Mouse (Mus musculus) heart, embryonic 13.5 days (tissue): Measurements from ENCODE around the gene 4930426L09Rik. TPM values are rescaled to one million over a fixed set of nuclear protein-coding genes. Genes with fewer than 3 reads are reported as not detected.

Experiments
- ATAC-seq: fragments of 200-750 bp; cut with Nextera tagmentation; 2 replicates; pipeline ENCODE4 v1.8.0; 2017; ENCODE audit warnings: moderate TSS enrichment; ENCODE audit not compliant: insufficient number of reproducible peaks, low FRiP score, low TSS enrichment; ENCODE audit errors: extremely low read depth
- H3K27ac ChIP-seq: fragments of 300-500 bp; sonication (generic); replicated peaks from 2 replicates; pipeline ENCODE4 v1.5.1; 2015; ENCODE audit warnings: moderate library complexity, mild to moderate bottlenecking, inconsistent platforms
- H3K27me3 ChIP-seq: fragments of 300-500 bp; sonication (generic); replicated peaks from 2 replicates; pipeline ENCODE4 v1.6.1; 2015; ENCODE audit warnings: mild to moderate bottlenecking, inconsistent platforms
- H3K36me3 ChIP-seq: fragments of 300-500 bp; sonication (generic); 2 replicates; pipeline ENCODE4 v1.6.1; 2015; ENCODE audit warnings: mild to moderate bottlenecking, inconsistent platforms
- H3K4me1 ChIP-seq: fragments of 300-500 bp; sonication (generic); 2 replicates; pipeline ENCODE4 v1.6.1; 2015; ENCODE audit warnings: inconsistent platforms
- H3K4me2 ChIP-seq: fragments of 300-500 bp; sonication (generic); 2 replicates; pipeline ENCODE4 v1.6.1; 2015; ENCODE audit warnings: inconsistent platforms, mild to moderate bottlenecking, moderate library complexity
- H3K4me3 ChIP-seq: fragments of 300-500 bp; sonication (generic); 2 replicates; pipeline ENCODE4 v1.5.1; 2015; ENCODE audit warnings: moderate library complexity, mild to moderate bottlenecking, inconsistent platforms
- H3K9ac ChIP-seq: fragments of 300-500 bp; sonication (generic); 2 replicates; pipeline ENCODE4 v1.6.1; 2015; ENCODE audit warnings: inconsistent platforms, mild to moderate bottlenecking, moderate library complexity
- H3K9me3 ChIP-seq: fragments of 300-500 bp; sonication (generic); 2 replicates; pipeline ENCODE4 v1.6.1; 2016; ENCODE audit warnings: inconsistent platforms
- WGBS: fragments of 180-500 bp; shearing (Covaris S2); methylation state at CpG from one replicate; pipeline ENCODE4 v1.1.7; 2015; ENCODE audit warnings: mixed read lengths; 5-methylcytosine and 5-hydroxymethylcytosine counted together
- polyA plus RNA-seq: library from polyadenylated mRNA; unstranded; fragments of >200 nt; fragmentation: Nextera tagmentation; extraction: Ambion mirVana; gene quantifications from 2 replicates; pipeline ENCODE4 v1.2.1, GENCODE M21; 2015

The 4930426L09Rik gene
- polyA plus RNA-seq, 1 experiment from 2014 or later: 0.29 TPM

DNA sequence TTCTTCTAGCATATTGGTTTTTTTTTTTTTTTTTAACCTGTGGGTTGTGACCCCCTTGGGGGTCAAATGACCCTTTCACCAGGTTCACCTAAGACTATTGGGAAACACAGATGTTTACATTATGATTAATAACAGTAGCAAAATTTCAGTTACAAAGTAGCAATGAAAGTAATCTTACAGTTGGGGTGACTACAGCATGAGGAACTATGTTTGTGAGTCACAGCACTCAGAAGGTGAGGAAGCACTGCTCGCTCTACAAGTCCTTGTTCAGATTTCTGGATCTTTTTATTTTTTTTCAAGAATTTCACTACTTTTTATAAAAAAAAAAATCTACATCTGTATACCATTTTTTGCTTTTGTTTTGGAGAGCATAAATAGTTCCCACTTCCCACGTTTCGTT, 26.6 kb upstream of the 4930426L09Rik start:
- Histone ChIP-seq H3K9ac (no peak overlapping the region), H3K4me1 (peaks cover 34% of the 10 kb centered on the region), H3K36me3 (peaks cover 9% of the 10 kb centered on the region), H3K27me3 (no peaks in the 10 kb centered on the region), H3K4me2 (no peak overlapping the region), H3K4me3 (no peak overlapping the region), H3K9me3 (peaks cover 8% of the 10 kb centered on the region; the same call in 1 of the 2 replicates), H3K27ac (no peak overlapping the region)
- 80% methylated on average over 3 of the region's 3 CpGs for WGBS
- no peak for ATAC-seq

- Histone ChIP-seq H3K9ac (no peak overlapping the region), H3K36me3 (peaks cover 9% of the 10 kb centered on the region), H3K27me3 (no peaks in the 10 kb centered on the region), H3K4me3 (no peak overlapping the region), H3K27ac (no peak overlapping the region), H3K4me1 (peaks cover 24% of the 10 kb centered on the region), H3K4me2 (no peak overlapping the region), H3K9me3 (peaks cover 8% of the 10 kb centered on the region; the same call in 1 of the 2 replicates)
- WGBS: 54% methylated on average over 4 of the region's 4 CpGs
- no peak for ATAC-seq
These were observed 23.1 kb upstream of the 4930426L09Rik start for GRCm38 (mm10) chr2:18974882-18975645.

GRCm38 (mm10) chr2:18976175-18976574, 22.0 kb upstream of the 4930426L09Rik start:
- no peak overlapping the region for H3K4me3 ChIP-seq

GRCm38 (mm10) chr2:18977201-18977805, 20.8 kb upstream of the 4930426L09Rik start:
- peaks cover 15% of the 10 kb centered on the region for H3K4me1 ChIP-seq
- H3K36me3 ChIP-seq: peaks cover 9% of the 10 kb centered on the region
- no peak overlapping the region for H3K27ac ChIP-seq
- H3K4me3 ChIP-seq: no peak overlapping the region
- ATAC-seq: no peak
- whole genome bisulfite sequencing: 61% methylated on average over 10 of the region's 10 CpGs
- H3K9me3 ChIP-seq: peaks cover 8% of the 10 kb centered on the region; the same call in 1 of the 2 replicates
- no peak overlapping the region for H3K9ac ChIP-seq
- H3K4me2 ChIP-seq: no peak overlapping the region
- no peaks in the 10 kb centered on the region for H3K27me3 ChIP-seq

More at GRCm38 (mm10) chr2:18976175-18976574, 22.0 kb upstream of the 4930426L09Rik start:
- Histone ChIP-seq H3K4me2 (no peak overlapping the region), H3K36me3 (peaks cover 9% of the 10 kb centered on the region), H3K4me1 (peaks cover 19% of the 10 kb centered on the region), H3K27ac (no peak overlapping the region), H3K9ac (no peak overlapping the region), H3K9me3 (peaks cover 8% of the 10 kb centered on the region; the same call in 1 of the 2 replicates), H3K27me3 (no peaks in the 10 kb centered on the region)
- 85% methylated on average over 2 of the region's 2 CpGs for WGBS
- ATAC-seq: no peak

GRCm38 (mm10) chr2:18979046-18979445, 19.1 kb upstream of the 4930426L09Rik start:
- H3K27me3 ChIP-seq: no peaks in the 10 kb centered on the region
- H3K36me3 ChIP-seq: no peaks in the 10 kb centered on the region
- no peak for ATAC-seq
- peaks cover 15% of the 10 kb centered on the region for H3K4me1 ChIP-seq
- H3K9me3 ChIP-seq: no peaks in the 10 kb centered on the region
- H3K27ac ChIP-seq: no peak overlapping the region
- 76% methylated on average over 4 of the region's 4 CpGs for WGBS
- no peak overlapping the region for H3K4me3 ChIP-seq
- H3K4me2 ChIP-seq: no peak overlapping the region
- no peak overlapping the region for H3K9ac ChIP-seq

DNA sequence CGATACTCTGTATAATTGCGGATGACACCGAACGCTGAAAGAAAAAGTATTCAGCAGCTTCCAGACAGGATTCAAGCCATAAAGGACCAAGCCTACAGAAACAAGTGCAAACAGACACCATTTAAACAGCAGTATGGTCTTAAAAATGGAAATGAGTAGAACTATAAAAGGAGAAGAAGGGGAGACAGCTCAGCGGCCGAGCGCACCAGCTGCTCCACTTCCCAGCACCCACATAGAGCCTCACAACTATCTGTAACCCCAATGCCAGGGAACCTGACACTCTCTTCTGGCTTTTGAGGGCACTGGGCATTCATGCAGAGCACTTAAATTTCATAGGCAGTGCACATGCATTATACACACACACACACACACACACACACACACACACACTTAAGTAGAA, 18.5 kb upstream of the 4930426L09Rik start:
- no peak overlapping the region for H3K27ac ChIP-seq
- H3K27me3 ChIP-seq: no peaks in the 10 kb centered on the region
- WGBS: 85% methylated on average over 7 of the region's 7 CpGs
- H3K36me3 ChIP-seq: no peaks in the 10 kb centered on the region
- H3K4me1 ChIP-seq: peaks cover 15% of the 10 kb centered on the region
- no peak overlapping the region for H3K9ac ChIP-seq
- H3K9me3 ChIP-seq: no peaks in the 10 kb centered on the region
- H3K4me3 ChIP-seq: no peak overlapping the region
- H3K4me2 ChIP-seq: no peak overlapping the region
- ATAC-seq: no peak

DNA sequence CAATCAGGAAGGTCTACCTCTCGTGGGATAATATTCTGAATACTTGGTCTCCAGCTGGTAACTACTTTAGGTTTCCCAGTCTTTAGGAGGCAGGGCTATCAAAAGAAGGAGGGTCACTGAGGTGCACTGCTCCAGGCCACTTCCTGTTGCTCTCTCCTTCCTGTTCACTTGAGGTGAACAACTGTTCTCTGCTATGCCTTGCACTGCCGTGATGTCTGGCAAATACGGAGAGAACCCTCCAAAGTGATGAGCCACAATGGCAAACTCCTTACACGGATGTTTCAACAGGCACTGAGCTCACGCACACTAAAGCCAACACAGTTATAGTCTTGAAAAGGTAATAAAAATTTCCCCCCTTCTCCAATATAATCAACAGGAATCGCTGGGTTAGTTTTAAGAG, 15.6 kb upstream of the 4930426L09Rik start:
- Histone ChIP-seq H3K27ac (no peak overlapping the region), H3K4me1 (peaks cover 3% of the 10 kb centered on the region; the same call in 1 of the 2 replicates), H3K4me3 (no peak overlapping the region), H3K27me3 (no peaks in the 10 kb centered on the region), H3K4me2 (no peak overlapping the region), H3K9me3 (no peaks in the 10 kb centered on the region), H3K9ac (no peak overlapping the region), H3K36me3 (no peaks in the 10 kb centered on the region)
- no peak for ATAC-seq
- 73% methylated on average over 6 of the region's 6 CpGs for WGBS

DNA sequence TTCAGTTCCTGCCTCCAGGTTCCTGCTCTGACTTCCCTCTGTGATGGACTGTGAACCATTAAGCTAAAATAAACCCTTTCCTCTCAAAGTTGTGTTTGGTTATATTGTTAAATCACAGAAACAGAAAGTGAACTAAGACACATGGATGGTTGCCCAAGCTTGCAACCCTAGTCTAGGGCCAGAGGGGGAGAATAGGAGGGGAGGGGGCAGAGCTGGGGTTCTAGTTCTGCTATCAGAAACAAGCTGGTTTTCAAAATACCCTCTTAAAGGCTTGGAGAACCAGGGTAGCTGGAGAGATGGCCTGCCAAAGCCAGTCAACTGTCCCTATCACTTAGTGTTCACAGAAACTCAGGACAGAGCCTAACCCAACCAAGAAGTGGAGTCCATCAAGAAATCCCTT, 14.6 kb upstream of the 4930426L09Rik start:
- ATAC-seq: no peak
- Histone ChIP-seq H3K36me3 (no peaks in the 10 kb centered on the region), H3K27me3 (no peaks in the 10 kb centered on the region), H3K4me1 (peaks cover 2% of the 10 kb centered on the region; the same call in 1 of the 2 replicates), H3K27ac (no peak overlapping the region), H3K4me3 (no peak overlapping the region), H3K9me3 (no peaks in the 10 kb centered on the region), H3K4me2 (no peak overlapping the region), H3K9ac (no peak overlapping the region)

DNA sequence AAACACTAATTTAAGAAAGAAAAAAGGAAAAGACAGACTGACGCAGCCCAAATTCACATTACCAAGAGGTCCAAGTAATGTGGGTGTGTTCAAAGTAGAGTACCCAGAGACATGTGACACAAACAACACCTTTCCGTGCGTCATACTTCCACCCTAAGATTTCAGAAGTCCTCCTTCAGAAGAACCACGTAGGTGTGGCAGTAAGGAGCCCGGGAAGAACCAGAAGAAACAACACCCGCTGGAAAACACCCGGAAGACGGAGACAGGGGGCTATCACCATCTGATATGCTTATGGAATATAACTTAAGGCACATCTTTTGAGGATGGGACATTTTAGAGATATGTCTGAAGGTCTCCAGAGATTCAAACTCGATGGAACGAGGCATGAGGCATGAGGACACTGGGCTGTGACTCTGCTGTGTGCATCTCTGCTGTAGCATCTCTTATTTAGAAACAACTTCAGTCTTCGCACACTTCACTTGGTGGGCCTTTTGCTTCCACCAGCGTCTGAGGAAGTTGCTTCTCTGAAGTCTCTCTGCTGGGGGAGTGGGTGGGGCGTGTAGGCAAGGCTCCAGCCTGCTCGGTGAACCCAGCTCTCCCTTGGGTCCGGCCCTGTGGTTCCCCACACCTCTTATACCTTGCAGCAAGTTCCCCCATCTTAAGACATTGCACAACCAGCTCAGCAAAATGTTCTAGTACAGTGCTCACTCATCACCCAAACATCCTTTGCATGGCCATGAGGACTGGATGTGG, 13.9 kb upstream of the 4930426L09Rik start:
- H3K9ac ChIP-seq: no peak overlapping the region
- WGBS: 91% methylated on average over 15 of the region's 15 CpGs
- no peak for ATAC-seq
- H3K27me3 ChIP-seq: no peaks in the 10 kb centered on the region
- no peaks in the 10 kb centered on the region for H3K9me3 ChIP-seq
- no peak overlapping the region for H3K4me3 ChIP-seq
- H3K4me1 ChIP-seq: peaks cover 2% of the 10 kb centered on the region; the same call in 1 of the 2 replicates
- no peak overlapping the region for H3K27ac ChIP-seq
- H3K36me3 ChIP-seq: no peaks in the 10 kb centered on the region
- no peak overlapping the region for H3K4me2 ChIP-seq

DNA sequence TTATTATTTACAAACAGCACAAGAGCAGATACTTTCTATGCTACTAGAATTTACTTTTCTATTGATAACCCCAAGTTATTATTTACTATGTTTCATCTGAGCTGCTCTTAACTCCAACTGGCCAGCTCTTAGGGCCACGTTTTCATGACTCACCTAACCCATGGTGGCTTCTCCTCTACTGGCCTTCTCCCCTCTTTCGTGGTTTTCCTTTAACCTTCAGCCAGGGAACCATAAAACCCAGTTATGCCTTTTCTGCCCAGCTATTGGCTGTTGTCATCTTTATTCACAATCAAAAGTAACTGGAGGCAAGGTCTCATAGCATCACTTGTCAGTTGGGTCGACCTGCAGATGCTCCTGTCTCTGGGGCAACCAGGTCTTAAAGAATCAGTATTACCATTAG, 12.6 kb upstream of the 4930426L09Rik start:
- Histone ChIP-seq H3K9ac (no peak overlapping the region), H3K27ac (no peak overlapping the region), H3K4me1 (no peaks in the 10 kb centered on the region), H3K9me3 (no peaks in the 10 kb centered on the region), H3K4me3 (no peak overlapping the region), H3K27me3 (no peaks in the 10 kb centered on the region), H3K4me2 (no peak overlapping the region), H3K36me3 (no peaks in the 10 kb centered on the region)
- ATAC-seq: no peak
- 85% methylated on average over 3 of the region's 3 CpGs for WGBS

- no peak overlapping the region for H3K4me2 ChIP-seq
- ATAC-seq: no peak
- H3K9ac ChIP-seq: no peak overlapping the region
- 87% methylated on average over 3 of the region's 3 CpGs for WGBS
- 0 out of 2 replicates have a peak, but pooled peaks cover 5% of the 10 kb centered on the region for H3K36me3 ChIP-seq
- no peak overlapping the region for H3K27ac ChIP-seq
- H3K4me3 ChIP-seq: no peak overlapping the region
- H3K9me3 ChIP-seq: no peaks in the 10 kb centered on the region
- H3K4me1 ChIP-seq: peaks cover 17% of the 10 kb centered on the region
- H3K27me3 ChIP-seq: no peaks in the 10 kb centered on the region
These were observed 9.3 kb upstream of the 4930426L09Rik start for GRCm38 (mm10) chr2:18988885-18989284.
